In genomic region chr5:31835691-31836090, GRCm38 (mm10) we compare ENCODE assay signal across 15 mouse cellular contexts.
"Had no signal": no experiment of that assay in that cellular context is flagged by ENCODE, and none has a peak within 500 bp of the region (broad histone marks: within the 10 kb centered on the region; RNA-seq: fewer than 3 reads in every experiment).

No protein-coding gene starts in this region.

- H3K9ac ChIP-seq: liver, embryonic 15.5 days; midbrain, embryonic 13.5 days; neural tube, embryonic 15.5 days; stomach, embryonic 15.5 days had no signal

- ATAC-seq: lung, postnatal 0 days; midbrain, embryonic 13.5 days had no signal

- H3K4me1 ChIP-seq: limb, embryonic 10.5 days; liver, embryonic 15.5 days; midbrain, embryonic 13.5 days; neural tube, embryonic 15.5 days; stomach, embryonic 15.5 days had no signal

- H3K27me3 ChIP-seq: liver, embryonic 15.5 days; midbrain, embryonic 13.5 days; neural tube, embryonic 15.5 days; stomach, embryonic 15.5 days had no signal

- DNase-seq: kidney, postnatal 14 days; lung, adult 2 months; lung, postnatal 36 days; right cerebral cortex, adult 18-20 months; right cerebral cortex, postnatal 4 days; spleen, adult 18-20 months; thymus, postnatal 36 days had no signal

- H3K27ac ChIP-seq: left cerebral cortex, adult 2 months; limb, embryonic 10.5 days; liver, embryonic 15.5 days; midbrain, embryonic 13.5 days; neural tube, embryonic 15.5 days; stomach, embryonic 15.5 days had no signal

- H3K4me2 ChIP-seq: liver, embryonic 11.5 days; liver, embryonic 15.5 days; midbrain, embryonic 13.5 days; neural tube, embryonic 15.5 days; stomach, embryonic 15.5 days had no signal

- H3K9me3 ChIP-seq: limb, embryonic 10.5 days; liver, embryonic 15.5 days; stomach, embryonic 15.5 days had no signal

- H3K4me3 ChIP-seq: left cerebral cortex, adult 2 months; limb, embryonic 10.5 days; liver, embryonic 15.5 days; midbrain, embryonic 13.5 days; neural tube, embryonic 15.5 days; stomach, embryonic 15.5 days had no signal

- H3K36me3 ChIP-seq: limb, embryonic 10.5 days; liver, embryonic 15.5 days; midbrain, embryonic 13.5 days; neural tube, embryonic 15.5 days; stomach, embryonic 15.5 days had no signal
